Mouse (Mus musculus) hindlimb bud, embryonic 11.5 days (tissue): ENCODE data around the gene Fsip1.
"Not testable (repeated sequence)": the region's sequence is repeated elsewhere in the genome, so short reads cannot be mapped to it uniquely, and the experiment has no call there.

Source experiments
- DNase-seq: peaks from one replicate; pipeline ENCODE4 v3.0.0-alpha.2; 2012; ENCODE audit warnings: low read depth, low spot score; ENCODE audit errors: extremely low spot score

The Fsip1 gene

DNA sequence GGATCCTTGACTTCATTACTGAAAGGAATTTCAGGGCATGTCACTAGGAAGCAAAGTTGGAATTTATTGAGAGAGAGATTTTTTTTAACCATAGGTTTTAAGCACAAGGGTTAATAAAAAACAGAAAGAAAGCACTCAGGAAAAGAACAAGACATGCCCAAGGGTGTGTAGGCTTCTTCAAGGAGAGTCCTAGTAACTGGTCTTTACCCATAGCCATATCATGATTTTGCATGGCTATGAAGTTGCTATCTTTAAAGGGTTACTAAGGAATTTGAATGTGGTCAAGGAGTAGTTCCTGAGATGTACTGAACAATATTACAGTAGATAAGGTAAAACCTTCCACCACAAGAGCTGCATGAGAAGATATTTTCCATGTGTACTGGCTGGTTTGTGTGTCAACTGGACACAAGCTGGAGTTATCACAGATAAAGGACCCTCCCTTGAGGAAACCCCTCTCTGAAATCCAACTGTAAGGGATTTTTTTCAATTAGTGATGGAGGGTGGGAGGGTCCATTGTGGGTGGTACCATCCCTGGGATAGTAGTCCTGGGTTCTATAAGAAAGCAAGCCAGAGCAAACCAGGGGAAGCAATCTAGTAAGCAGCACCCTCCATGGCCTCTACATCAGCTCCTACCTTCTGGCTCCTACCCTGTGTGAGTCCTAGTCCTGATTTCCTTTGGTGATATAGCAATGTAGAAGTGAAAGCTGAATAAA lies 76.7 kb downstream of the Fsip1 start:
- no peak for DNase-seq

DNA sequence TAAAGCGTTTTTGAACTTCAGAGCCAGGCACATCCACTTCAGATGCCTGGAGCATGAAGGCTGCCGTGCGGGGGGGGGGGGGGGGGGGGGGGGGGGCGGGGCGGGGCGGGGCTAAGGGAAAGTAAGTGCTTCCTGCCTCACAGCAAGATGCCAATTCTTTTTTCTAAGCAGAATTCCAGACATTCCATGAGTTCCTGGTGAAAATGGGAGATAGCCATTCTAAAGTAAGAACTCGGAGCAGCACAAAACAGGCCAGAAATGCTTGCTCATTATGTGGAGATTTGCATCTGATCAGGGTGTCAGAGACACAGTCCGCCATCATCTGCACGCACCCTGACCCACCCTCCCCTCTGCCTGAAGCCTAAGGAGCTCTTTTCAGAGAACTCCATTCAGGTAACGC lies 77.3 kb downstream of the Fsip1 start:
- no peak for DNase-seq

DNA sequence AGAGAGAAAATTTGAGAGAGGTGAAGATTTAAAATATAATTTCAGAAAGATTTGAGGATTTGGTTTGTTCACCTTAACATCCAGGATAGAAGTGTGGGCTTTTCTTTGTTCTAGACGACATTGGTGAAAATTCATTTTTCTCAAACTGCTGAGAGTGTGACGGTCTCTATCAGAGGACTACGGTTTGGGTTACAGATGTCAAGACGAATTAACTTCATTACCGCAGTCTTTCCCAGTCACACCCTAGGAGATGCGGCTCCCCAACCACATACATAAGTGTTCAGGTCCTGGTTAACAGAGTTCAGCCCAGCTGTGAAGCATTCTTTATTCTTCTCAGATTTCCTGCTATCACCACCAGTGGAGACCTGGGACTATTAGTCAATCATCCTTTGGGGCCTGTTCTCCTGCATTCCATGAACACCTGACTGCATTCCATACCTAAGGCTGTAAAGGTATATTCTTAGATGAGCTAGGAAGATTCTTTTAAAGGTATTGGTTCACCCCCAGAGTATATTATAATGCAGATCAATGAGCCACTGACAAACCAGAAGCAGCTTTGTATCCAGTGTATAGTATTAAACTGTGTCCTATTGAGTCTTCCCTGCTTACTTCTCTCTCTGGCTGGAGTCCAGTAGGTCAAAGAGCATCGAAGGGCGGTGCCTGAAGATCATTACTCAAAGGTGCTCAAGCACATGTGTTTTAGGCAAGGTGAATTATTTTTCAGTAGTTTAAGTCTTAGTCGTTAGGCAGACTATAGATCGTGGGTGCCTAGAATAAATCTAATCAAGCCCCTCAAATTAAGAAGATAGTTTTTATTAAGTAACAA lies 82.0 kb downstream of the Fsip1 start:
- DNase-seq = no peak

DNA sequence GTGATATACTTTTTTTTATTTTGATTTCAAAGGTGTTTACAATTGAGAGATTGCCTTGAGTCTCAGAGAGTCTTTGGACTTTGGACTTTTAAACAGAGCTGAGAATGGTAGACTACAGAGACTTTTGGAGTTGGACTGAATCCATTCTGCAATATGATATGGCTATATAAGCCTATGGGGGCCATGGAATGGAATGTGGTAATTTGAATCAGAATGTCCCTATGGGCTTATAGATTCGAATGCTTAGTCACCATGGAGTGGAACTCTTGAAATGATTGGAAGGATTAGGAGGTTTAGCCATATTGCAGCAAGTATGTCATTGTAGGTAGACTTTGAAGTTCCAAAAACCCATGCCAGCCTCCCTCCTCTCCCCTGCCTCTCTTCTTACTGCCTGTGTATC lies 88.5 kb downstream of the Fsip1 start:
- no peak for DNase-seq

DNA sequence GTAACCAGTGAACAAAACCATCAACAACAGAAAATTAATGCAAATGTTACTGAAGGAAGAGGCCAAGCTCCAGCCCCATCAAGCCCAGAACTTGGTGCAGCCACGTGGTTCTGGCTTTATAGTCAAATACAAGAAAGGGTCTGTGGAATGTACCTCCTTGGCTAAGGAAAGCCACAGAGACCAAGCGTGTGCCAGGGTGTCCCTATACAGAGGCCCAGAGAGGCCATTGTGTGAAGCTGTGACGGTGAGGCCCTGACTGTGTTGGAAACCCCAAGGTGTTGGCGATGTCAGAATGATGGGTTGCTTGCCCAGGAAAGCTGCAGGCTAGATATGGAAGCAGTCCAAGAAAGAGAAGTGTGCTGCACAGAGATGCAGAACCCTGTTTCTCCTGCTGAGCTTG lies 89.0 kb downstream of the Fsip1 start:
- no peak for DNase-seq

DNA sequence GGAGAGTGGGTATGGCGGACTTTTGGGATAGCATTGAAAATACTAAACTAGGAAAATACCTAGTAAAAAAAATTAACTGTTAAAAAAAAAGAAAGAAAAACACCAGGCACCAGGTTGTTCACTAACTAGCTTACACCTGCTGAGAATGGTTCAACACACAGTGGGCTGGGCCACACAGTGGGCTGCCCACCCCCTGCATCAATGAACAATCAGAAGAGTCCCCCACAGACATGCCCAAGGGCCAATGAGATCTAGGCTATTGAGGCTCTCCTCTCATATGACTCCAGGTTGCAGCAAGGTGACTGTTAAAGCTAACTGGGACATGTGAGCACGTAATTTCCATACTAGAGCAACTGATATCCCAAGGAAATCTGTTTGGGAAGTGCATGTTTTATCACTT lies 91.1 kb downstream of the Fsip1 start:
- no peak for DNase-seq

DNA sequence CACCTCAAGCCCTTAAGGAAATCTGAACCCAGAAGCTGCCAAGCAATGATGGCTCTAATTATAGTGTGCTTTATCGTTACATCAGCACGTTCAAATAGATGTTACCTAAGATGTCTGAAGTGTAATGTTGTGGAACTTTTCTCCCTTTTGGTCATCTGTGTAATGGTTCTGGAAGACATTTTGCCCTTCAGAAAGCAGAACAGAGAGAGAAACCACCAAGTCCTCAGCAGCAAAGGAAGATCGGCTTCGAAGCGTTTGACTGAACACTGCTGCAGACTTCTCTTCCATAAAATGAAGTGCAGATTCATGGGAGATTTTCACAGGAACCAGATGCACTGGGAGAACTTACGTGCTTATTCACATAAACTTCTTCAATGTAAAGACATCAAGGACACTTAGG lies 92.6 kb downstream of the Fsip1 start:
- DNase-seq = no peak

DNA sequence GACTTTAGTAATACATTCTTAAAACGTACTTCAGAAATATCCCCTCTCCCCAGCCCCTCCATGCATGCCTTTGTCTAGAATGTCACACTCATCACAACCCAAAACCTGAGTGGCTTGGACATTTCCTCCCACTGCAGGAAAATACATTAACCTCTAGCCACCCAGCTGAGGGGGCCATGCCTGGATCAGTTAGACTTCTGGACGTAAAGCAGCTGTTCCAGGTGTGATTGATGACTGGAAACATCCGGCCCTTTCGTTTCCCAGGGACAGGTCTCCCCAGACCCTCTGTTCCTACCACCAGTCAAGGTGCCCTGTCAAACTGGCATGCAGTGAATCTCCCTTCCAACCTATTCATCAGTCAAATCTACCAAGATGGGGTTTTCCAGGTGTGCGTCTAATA lies 94.3 kb downstream of the Fsip1 start:
- no peak for DNase-seq

DNA sequence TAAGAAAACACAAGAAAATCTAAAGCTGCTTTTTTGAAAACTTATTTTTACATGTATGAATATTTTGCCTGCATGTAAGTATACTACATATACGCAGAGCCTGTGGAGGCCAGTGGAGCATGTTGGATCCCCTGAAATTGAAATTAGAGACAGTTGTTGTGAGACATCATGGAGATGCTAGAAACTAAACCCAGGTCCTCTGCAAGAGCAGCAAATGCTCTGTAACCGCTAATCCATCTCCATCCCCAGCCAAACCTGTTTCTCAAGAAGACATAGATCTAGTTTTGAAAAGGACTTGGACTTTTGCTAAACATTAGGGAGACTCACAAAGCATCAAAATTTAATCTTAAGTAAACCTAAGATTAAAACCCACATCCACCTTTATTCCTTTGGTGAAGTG lies 95.8 kb downstream of the Fsip1 start:
- no peak for DNase-seq

DNA sequence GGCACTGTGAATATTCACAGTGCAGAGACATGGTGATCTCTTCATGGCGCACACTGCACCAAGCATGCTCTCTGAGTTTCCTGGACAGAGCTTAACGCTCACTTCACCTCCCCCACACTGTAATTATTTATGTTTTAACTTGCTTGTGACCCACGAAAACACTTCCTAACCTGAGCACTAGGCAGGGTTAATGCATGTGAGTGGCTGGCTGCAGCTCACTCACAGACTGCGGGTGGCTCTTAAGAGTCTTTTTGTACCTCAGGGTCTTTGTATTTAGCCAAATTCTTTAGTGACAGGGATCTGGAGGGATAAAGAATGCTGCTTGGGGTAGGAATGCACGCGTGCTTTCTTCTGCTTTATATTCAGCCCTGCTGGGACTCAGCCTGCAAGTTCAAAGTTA lies 96.2 kb downstream of the Fsip1 start:
- DNase-seq = no peak

DNA sequence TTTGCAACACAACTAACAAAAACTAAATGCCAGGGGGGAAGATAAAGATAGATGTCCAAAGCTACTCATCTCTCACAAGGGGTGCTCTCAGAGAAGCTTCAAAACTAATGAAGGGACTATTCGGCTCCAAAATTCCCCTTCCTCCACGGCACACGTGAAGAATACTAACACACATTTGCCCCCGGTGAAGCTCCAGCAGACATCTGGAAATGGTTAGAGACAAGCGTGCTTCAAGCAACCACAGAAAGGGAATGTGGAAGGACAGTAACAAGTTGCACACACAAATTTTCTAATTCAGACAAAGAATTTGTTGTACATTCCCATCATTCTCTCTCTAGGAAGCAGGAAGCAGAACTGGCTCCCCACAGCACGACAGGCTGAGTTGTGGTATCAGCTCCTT lies 97.6 kb downstream of the Fsip1 start:
- no peak for DNase-seq

DNA sequence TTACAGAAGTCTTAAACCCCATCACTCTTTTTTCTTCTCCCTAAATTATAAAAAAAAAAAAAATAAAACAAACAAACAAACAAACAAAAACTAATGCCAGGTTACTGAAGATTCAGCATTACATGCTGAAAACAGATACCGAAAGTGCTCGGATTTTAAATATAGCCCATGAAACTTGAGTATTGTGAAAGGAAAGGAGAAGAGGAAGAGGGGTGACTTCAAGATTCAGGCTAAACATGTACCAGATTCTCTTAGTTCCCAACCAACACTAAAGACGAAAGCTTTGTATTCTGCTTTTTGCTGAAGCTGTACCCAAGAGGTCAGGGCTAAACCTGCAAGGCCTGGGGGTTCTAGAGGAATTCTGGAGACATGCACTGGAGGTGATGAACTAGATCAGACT lies 98.7 kb downstream of the Fsip1 start:
- no peak for DNase-seq

DNA sequence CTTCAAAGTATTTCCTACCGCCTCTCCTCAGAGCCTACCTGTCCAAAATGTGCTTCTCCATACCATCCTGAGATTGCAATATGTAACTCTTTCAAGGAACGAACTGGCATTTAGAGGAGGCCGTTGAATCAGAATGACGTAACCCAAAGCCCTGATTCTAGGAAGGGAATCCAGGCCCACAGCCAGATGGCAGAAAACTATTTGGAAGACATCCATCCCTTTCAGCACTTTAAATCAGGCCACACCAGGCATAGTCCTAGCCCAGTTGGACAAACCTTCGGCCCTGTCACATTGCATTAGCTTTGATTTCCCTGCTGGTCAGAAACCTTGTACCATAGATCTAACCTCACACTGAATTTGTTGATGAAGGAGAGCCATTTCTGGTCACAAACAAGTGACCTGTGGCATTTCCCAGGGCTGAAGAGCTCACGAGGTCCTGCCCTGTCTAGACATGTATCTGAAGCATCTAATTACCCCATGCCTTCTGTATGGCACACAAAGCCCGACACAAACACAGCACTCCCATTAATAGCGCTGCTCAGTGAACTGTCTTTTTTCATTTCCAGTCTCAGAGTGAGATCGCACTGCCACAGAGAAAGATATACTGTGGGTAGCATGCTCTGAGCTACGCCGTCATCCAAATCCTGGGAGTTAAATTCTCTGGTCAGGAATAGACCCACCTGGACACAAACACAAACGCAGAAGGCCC lies 106.8 kb downstream of the Fsip1 start:
- DNase-seq = no peak

DNA sequence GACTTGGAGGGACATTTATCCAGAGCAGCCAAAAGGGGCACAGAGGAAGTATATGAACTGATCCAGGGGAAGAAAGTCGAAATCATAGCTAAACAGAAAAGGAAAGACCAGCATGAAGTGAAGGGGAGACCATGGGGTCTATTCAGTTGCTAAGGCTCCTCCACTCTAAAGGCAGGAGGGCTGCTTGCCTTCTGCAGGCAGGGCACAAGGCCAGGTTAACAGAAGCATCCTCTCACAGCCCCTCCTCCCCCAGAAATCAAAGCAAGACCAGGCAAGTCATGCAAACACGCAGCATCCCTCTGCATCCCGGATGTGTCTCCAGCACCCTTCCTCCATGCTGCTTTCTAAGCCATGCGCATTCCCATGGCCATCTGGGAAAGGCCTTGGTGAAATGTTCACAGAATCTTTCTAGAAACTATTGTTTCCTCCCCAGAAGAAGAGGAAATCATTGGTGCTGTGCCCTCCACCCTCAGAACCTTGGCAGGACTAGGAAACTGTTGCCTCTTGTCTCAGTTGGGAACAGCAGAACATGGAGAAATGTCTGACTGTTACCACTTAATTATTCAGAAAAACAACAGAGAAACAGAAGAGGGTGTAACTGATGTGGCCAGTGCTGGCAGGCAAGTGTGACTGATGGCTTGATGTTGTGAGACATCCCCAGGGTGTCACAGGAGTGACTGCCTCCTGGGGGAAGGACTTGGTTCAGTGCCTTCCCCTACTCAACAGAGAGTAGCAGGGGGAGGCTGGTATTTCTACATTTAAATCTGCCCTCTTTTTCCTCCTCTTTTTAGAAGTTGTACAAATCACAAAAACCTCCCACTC lies 108.2 kb downstream of the Fsip1 start:
- no peak for DNase-seq

DNA sequence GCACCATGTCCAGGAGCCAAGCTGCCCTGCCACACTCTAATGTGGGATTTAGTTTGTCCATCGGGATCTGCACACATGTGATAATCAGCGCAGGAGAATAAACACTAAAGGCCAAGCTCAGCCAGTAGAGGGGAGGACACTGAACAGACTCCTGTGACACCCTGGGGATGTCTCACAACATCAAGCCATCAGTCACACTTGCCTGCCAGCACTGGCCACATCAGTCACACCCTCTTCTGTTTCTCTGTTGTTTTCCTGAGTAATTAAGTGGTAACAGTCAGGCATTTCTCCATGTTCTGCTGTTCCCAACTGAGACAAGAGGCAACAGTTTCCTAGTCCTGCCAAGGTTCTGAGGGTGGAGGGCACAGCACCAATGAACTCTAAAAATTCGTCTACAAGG lies 109.0 kb downstream of the Fsip1 start:
- DNase-seq = not testable (repeated sequence)

DNA sequence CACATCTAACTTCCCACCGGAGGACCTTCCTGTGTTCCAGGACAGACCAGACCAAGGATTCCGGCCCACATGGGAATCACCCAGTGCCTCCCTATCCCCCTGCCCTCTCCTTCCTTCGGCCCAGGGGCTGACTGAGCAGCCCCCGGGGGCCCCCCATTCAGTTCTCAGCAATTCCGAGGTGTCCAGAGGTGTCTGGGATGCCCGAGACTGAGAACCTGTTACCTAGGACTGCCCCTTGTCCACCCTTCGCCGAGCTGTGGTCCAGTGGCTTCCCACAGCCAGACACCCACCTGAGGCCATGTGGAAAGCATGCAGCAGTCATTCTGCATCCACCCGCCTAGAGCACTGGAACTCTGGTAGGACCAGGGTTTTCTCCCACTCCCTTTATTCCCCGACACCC lies 115.1 kb downstream of the Fsip1 start:
- DNase-seq = no peak

DNA sequence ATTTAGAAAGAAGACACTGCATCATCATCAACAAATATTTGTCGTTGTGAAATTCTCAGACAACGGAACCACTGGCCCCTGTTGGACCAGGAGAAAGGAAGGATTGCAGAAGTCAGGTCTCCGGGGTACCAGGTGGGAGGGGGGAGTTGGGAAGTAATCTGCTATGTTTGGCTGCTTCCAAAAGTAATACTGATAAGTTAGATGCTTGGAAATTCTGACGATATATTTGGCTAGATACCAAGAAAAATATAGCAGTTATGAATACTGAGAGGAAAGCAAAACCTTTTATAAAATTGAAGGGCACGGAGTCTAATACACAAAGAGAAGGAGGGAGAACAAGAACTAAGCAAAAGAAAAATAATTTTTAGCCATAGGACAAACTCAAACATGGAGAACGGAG lies 117.5 kb downstream of the Fsip1 start:
- no peak for DNase-seq

DNA sequence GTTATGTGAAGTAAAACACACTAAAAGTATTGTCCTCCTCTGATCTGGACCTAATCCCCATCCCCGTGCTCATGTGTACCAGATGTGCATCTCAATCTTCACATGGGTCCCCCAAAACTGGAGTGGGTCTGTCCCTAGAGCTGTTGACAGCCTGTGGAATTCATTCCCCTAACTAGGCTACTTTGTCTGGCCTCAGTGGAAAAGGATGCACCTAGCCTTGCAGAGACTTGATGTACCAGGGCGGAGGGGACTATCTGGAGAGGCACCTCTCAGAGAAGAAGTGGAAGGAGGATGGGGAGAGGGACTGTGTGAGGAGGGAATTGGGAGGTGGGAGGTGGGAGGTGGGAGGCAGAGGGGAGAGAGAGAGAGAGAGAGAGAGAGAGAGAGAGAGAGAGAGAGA lies 119.0 kb downstream of the Fsip1 start:
- no peak for DNase-seq

DNA sequence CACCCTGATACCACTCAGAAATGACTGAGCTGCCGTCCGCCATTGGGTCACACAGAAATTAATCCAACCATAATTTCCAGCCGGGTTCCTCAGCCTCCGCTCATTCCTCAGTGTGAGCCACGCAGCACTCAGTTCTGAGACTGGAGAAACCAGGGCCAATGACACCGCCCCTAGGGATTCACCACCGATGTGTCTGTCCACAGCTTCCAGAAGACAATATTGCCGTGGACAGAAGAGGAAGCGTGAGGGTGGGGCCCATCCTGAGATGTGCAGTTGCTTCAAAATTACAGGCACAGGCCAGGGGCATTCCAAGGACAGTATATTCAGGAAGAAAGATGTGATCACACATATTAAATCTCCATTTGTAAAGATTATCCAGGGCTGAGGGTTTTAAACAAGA lies 119.7 kb downstream of the Fsip1 start:
- no peak for DNase-seq

DNA sequence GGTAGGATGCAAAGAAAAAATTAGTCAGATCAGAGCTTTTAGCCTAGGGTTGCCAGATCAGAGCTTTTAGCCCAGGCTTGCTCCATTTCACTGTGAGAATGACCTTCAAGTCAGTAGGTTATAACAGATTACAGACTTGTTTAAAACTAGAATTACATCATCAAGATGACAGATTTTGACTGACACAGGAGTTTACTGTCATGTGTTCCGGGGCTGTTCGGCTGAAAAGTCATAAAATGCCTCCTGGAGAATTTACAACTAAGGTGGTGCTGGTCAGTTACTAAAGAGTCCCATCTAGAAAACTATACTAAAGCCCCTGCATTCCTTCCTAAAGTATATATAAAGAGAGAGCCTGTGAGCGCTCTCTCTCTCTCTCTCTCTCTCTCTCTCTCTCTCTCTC lies 128.5 kb downstream of the Fsip1 start:
- DNase-seq = no peak
